Mouse (Mus musculus) natural killer cell, adult 2 months (primary cell): Measurements from ENCODE around the gene Aifm2.
A peak's percentile ranks its signal among the peaks of the same experiment; 100 is the strongest.

Experiments used
- DNase-seq, 2 experiments: peaks; one replicate each; pipeline ENCODE4 v3.0.0; 2022; ENCODE audit warnings: low spot score in 2 of 2

Aifm2 gene

GRCm38 (mm10) chr10:61714771-61715461 is at the start of gene Aifm2:
TSS of gene Aifm2 (plus strand) at chr10:61715263.
- DNase-seq = peak; percentile 35 to 42

GRCm38 (mm10) chr10:61665651-61666050 is 49.4 kb upstream of the Aifm2 start:
- DNase-seq = no peak

- no peak for DNase-seq
These were observed 45.8 kb upstream of the Aifm2 start for GRCm38 (mm10) chr10:61669289-61669688.

- no peak for DNase-seq
These were observed 45.2 kb upstream of the Aifm2 start for GRCm38 (mm10) chr10:61669896-61670295.

GRCm38 (mm10) chr10:61670758-61671157 is 44.3 kb upstream of the Aifm2 start:
- no peak for DNase-seq

- no peak for DNase-seq
These were observed 39.1 kb upstream of the Aifm2 start for GRCm38 (mm10) chr10:61675935-61676334.

- DNase-seq = no peak
These were observed 35.5 kb upstream of the Aifm2 start for GRCm38 (mm10) chr10:61679545-61679944.

GRCm38 (mm10) chr10:61680015-61680913 is 34.8 kb upstream of the Aifm2 start, which contains the start of gene Sar1a:
TSS of gene Sar1a (plus strand) at chr10:61680299.
- peak; percentile 98 to 99 for DNase-seq

- no peak for DNase-seq
These were observed 25.7 kb upstream of the Aifm2 start for GRCm38 (mm10) chr10:61689405-61689804.

- no peak for DNase-seq
These were observed 21.5 kb upstream of the Aifm2 start for GRCm38 (mm10) chr10:61693563-61693962.

GRCm38 (mm10) chr10:61694870-61695670 is 20.0 kb upstream of the Aifm2 start, which contains the start of gene Tysnd1:
TSS of gene Tysnd1 (plus strand) at chr10:61695514.
- DNase-seq = peak; percentile 85 to 90

- no peak for DNase-seq
These were observed 19.1 kb upstream of the Aifm2 start for GRCm38 (mm10) chr10:61695703-61696559.

GRCm38 (mm10) chr10:61696560-61696823 is 18.6 kb upstream of the Aifm2 start:
- DNase-seq = no peak

- DNase-seq = no peak
These were observed 18.0 kb upstream of the Aifm2 start for GRCm38 (mm10) chr10:61697028-61697427.

GRCm38 (mm10) chr10:61704663-61705062 is 10.4 kb upstream of the Aifm2 start:
- no peak for DNase-seq

- DNase-seq = no peak
These were observed 8.4 kb upstream of the Aifm2 start for GRCm38 (mm10) chr10:61706412-61707375.

- DNase-seq = no peak
These were observed 1.5 kb upstream of the Aifm2 start for GRCm38 (mm10) chr10:61713601-61714000.

- DNase-seq = no peak
These were observed 917 bp upstream of the Aifm2 start for GRCm38 (mm10) chr10:61714146-61714545.

GRCm38 (mm10) chr10:61715462-61715837 is 387 bp downstream of the Aifm2 start:
- DNase-seq = no peak
